In genomic region chr15:81663697-81664561, GRCm38 (mm10) we compare ENCODE assay signal across 8 mouse cellular contexts. TPM values are rescaled to one million over a fixed set of nuclear protein-coding genes. Genes with fewer than 3 reads are reported as not detected.
DNase-seq lines count a peak whose midpoint lies in the region; ATAC-seq lines count a peak whose summit lies in the region.

TSS of gene L3mbtl2 (plus strand) at chr15:81663889.

- no peaks in the 10 kb centered on the region for H3K27me3 ChIP-seq in hindbrain, embryonic 12.5 days

- peak within 1 kb of the TSS; percentile 87 for H3K4me2 ChIP-seq in hindbrain, embryonic 12.5 days (replicated peaks)

- WGBS in hindbrain, embryonic 12.5 days, result under 1% methylated on average over 55 of the region's 55 CpGs

- ATAC-seq in hindbrain, embryonic 12.5 days (ENCODE audit: low FRiP score), result peak; percentile 98

- peak within 1 kb of the TSS; percentile 76 for H3K9ac ChIP-seq in hindbrain, embryonic 12.5 days

- H3K27ac ChIP-seq in hindbrain, embryonic 12.5 days, result peak within 1 kb of the TSS; percentile 44; the same call in 1 of the 2 replicates

- peaks cover 20% of the 10 kb centered on the region for H3K36me3 ChIP-seq in hindbrain, embryonic 12.5 days

- H3K4me1 ChIP-seq in hindbrain, embryonic 12.5 days, result peaks cover 10% of the 10 kb centered on the region

- H3K4me3 ChIP-seq in hindbrain, embryonic 12.5 days, result peak within 1 kb of the TSS; percentile 81

- peak; percentile 96 for DNase-seq in NIH3T3 (ENCODE audit: low read depth)
- peak; percentile 94 to 96 for DNase-seq in cerebellum, postnatal 10 days
- peak; percentile 87 to 90 for DNase-seq in frontal cortex, postnatal 10 days (ENCODE audit: low spot score in 2 of 2)
- peak; percentile 85 to 93 for DNase-seq in layer of hippocampus, postnatal 14 days (ENCODE audit: low spot score in 2 of 2)
- peak; percentile 92 for DNase-seq in lung, postnatal 14 days
- peak; percentile 71 for DNase-seq in retina, adult 2 months (ENCODE audit: low read depth, low spot score)
- DNase-seq in thymus, postnatal 36 days, result peak; percentile 91 to 94

- H3K9me3 ChIP-seq in hindbrain, embryonic 12.5 days (replicated peaks), result no peaks in the 10 kb centered on the region

RNA-seq across cellular contexts. Expression of gene L3mbtl2, which starts in this region (rescaled TPM):
- polyA plus RNA-seq in hindbrain, embryonic 12.5 days (2016; fragmentation: Nextera tagmentation; extraction: Ambion mirVana), result 29.2 and 29.6 TPM in 2 replicates
- total RNA-seq in layer of hippocampus, postnatal 14 days (2021), result 10 to 100 TPM; 37.7 to 38.8 TPM

Comparison
In these comparisons a context has a peak if more than half of its experiments do, and no peak if none do; other contexts are left out.
1. Peak in every context shown above with its lines: DNase-seq, ATAC-seq, H3K4me3 ChIP-seq and H3K27ac ChIP-seq.